Mouse (Mus musculus) lung, postnatal 0 days (tissue): ENCODE measurements around the gene Nsf.

Source experiments
- CTCF ChIP-seq: IDR thresholded peaks from 2 replicates; pipeline ENCODE4 v1.5.1; 2016; ENCODE audit warnings: antibody characterized with exemption, mild to moderate bottlenecking
- EP300 ChIP-seq: IDR thresholded peaks from 2 replicates; pipeline ENCODE4 v1.6.1; 2016; ENCODE audit warnings: antibody characterized with exemption, mild to moderate bottlenecking, control low read depth

GRCm38 (mm10) chr11:103951106-103951505 is 2.8 kb downstream of the Nsf start:
- TF ChIP-seq CTCF (no peak), EP300 (no peak)
